Mouse (Mus musculus) 416B (cell line): ENCODE measurements around the gene Acoxl.
"Not testable (repeated sequence)": the region's sequence is repeated elsewhere in the genome, so short reads cannot be mapped to it uniquely, and the experiment has no call there.

ENCODE experiments used
- DNase-seq: peaks from one replicate; pipeline ENCODE4 v3.0.0; 2011; ENCODE audit warnings: low read depth

The Acoxl gene

DNA sequence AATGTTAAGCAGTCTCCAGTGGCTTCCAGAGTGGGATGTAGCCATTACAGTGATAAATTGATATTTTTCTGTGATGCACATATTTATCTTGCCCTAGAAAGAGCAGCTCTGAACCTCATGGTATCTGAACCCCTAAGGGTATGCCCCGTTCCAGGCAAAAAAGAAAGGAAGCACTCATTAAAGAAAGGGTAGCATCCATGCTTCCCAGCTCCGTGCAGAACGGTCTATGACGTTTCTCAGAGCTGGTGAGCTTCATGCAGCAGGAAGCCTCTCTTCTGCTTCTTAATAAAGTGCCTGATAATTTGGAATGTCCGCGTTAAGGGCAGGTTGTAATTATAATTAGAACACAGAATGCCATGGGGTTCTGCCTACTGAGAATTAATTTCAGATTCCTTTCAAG is 240.6 kb downstream of the Acoxl start:
- no peak for DNase-seq

DNA sequence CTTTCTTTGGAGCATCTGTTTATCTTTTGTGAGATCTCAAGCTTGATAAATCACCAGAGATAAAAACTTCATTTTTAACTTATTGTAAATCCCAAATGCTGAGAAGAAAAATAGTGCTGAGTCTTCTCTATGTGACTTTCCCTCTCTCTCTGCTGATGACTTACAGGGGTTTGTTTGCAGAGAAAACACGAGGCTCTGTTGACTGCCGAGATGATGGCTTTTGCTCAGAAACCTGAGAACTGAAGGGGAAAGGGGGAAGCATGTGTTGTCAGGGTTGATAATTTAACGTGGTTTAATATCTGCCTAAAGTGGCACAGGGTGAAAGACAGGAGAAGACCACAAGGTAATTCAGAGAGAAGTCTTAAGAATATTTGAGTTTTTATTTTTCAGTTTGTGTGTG is 245.2 kb downstream of the Acoxl start:
- peak; percentile 26 for DNase-seq

DNA sequence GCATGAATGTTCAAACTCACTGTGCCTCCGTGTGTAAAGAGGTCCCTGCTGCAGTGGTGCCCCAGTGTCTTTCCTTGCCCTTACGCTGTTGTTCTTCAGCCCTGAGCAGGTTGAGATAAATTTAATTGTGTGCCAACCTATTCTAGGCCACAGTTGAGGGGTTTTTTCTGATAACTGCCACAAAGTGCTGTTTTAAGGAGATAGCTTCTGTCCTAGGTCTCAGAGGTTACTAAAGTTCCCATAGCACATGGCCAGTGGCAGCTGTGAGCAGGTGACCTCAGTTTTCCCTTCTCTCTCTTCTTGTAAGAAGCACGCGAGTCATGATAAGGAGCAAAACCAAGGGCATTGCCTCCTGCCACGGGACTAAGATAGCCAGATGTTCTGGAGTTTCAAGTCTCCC is 245.9 kb downstream of the Acoxl start:
- DNase-seq = peak; percentile 53

- DNase-seq = peak; percentile 38
Measured at GRCm38 (mm10) chr2:128085481-128085880, 246.8 kb downstream of the Acoxl start.

- no peak for DNase-seq
Measured at GRCm38 (mm10) chr2:128086301-128086886, 247.7 kb downstream of the Acoxl start.

DNA sequence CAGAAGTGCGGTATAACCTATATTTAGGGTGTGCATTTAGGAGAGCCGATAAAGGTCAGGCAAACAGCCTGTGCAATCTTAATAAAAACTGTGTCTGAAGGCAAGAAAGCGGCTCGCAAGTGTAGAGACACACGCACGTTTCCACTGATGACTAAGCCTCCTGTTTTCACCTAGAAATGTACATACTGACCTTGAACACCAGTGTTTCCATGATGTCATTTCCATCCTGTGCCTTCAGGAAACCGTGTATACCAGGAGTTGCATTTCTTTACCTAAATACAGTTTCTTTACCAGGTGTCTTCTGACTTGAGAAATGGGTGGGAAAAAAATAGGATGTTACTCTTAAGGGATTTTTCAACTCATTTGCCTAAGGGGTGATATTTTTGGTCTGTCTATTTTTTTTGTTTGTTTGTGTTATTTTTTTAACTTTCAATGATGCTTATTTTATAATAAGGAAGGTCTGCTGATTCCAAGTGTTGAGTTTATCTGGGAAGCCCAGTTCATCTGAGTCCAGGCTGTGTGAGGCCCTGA is 248.4 kb downstream of the Acoxl start:
- DNase-seq = peak; percentile 74

- DNase-seq = no peak
Measured at GRCm38 (mm10) chr2:128087798-128088545, 249.3 kb downstream of the Acoxl start.

DNA sequence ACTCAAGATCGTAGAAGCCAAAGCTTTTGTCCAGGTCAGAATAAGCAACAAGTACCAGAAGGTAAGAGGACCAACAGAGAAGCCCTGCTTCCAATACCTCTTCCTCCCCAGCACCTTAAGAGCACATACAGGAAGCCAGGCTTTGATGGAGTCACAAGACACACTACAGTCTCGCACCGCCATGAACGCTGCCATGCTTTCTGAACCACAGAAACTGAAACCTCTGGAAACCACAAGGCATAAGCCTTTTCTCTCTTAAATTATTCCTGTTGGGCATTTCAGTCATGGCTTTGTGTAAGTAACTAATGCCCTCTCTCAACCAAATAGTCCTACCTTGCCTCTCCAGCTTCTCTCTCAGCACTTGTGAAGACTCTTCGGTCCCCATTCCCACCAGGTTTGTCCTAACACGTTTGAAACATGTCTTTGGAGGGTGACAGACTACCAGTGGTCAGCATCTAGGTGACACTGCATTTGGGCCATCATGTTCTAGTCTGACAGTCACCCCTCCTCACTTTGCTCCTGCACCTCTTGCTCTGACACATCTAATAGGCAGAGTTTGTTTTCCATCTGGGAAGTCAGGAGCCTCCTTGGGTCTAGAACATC is 251.7 kb downstream of the Acoxl start:
- no peak for DNase-seq

DNA sequence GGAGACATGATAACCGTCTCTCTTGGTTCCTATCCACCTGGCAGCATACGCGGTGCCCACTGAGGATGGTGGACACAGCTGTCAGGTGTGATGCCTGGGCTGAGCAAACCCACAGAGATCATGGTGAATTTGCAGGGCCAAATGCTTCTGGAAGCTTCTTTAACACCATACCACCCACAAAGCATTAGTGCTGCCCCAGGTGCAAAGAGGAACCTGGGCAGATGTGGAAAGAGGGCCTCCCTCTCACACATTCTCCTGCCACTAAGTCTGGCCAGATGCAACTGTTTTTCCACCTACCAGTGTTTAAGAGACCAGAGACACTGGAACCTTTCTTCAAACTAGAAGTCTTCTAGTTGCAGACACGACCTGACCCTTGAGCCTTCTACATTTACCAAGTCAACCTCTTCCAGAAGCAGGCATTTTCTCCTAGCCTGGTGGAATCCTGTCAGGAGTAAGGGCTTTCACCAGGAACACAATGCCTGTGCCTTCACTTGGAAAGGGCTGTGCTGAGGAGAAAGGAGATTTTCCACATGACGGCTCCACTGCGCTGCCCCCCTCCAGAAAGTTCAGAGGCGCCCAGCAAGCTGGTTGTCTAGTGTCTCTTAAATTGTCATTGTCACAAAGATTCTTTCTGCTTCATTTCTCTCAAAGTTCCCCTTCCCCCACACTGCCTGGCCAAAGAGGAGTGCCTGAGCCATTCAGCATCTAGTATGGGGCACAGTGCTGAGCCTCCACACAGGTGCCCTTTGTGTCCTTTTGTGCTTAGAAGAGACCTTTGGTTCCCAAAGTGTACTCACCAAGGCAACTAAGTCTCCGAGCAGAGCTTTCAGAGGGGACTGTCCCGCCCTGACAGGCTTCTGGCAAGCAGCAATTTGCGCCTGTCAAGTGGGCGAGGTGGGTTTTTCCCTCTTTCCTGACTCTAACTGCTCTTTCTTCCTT is 253.0 kb downstream of the Acoxl start:
- DNase-seq = no peak

GRCm38 (mm10) chr2:128092451-128092850 is 253.8 kb downstream of the Acoxl start:
- no peak for DNase-seq

DNA sequence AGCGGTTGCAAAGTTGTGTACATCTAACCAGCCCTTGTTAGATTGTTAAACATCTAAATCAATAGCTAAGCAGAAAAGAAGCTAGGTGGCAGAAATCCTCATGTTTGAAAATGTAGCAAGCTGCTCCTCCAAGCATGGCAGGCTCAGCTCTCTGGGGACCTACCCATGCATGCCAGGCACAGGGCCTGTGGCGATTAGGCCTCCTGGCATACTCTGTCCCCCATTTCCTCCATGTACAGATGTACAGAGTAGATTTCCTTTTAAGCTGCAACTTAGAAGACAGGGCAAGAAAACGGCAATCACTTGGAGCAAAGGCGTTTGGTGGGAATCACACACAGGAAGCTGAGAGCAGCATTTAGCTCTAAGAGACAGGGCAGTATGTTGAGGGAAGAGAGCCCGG is 255.5 kb downstream of the Acoxl start:
- DNase-seq = peak; percentile 16

DNA sequence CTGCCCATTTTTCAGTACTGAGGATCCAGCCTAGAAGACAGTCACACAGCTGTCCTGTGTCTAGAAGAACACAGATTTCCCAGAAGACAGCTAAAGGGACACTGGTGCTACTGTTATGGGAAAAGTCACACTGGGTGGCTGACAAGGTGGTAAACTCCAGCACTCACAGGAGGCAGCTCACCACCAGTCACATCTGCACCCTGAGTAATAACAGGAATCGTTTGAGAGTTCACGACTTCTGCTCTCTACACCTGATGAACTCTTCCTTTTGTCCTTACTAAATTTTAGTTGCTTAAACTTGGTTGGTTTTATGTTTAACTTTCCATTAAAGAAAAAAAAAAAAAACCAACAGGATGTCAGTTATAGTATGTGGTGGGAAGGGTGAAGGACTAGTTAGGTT is 255.9 kb downstream of the Acoxl start:
- DNase-seq = no peak

GRCm38 (mm10) chr2:128095270-128095669 is 256.6 kb downstream of the Acoxl start:
- no peak for DNase-seq

- DNase-seq = no peak
Measured at GRCm38 (mm10) chr2:128096070-128096469, 257.4 kb downstream of the Acoxl start.

DNA sequence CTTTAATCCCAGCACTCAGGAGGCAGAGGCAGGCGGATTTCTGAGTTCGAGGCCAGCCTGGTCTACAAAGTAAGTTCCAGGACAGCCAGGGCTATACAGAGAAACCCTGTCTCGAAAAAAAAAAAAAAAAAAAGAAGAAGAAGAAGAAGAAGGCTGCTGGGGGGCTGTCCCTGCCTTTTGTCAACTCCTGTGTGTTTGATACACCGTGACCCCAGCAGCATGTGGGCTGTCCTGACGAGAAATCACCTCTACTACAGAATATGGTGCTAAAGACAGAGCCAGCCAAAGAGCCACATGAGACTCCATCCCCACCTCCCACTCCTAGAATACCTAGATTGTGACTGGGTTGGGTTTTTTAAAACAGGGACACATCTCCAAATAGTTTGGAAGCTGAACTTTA is 259.4 kb downstream of the Acoxl start:
- not testable (repeated sequence) for DNase-seq

DNA sequence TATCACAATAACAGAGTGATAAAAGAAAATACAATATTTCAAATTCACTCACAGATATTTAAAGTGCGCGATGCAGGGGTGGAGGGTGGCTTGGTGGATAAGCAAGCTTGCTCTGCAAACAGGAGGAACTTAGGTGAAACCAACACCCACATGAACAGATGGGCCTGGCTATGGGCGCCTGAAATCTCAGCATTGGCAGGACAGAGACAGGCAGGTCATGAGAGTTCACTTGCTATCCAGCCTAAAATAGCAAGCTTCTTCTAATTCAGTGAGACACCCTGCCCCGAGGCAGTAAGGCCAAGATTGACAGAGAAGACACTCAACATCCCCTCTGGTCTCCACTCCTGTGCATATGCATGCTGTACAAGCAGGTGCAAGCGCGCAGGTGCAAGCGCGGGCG is 263.4 kb downstream of the Acoxl start:
- no peak for DNase-seq

DNA sequence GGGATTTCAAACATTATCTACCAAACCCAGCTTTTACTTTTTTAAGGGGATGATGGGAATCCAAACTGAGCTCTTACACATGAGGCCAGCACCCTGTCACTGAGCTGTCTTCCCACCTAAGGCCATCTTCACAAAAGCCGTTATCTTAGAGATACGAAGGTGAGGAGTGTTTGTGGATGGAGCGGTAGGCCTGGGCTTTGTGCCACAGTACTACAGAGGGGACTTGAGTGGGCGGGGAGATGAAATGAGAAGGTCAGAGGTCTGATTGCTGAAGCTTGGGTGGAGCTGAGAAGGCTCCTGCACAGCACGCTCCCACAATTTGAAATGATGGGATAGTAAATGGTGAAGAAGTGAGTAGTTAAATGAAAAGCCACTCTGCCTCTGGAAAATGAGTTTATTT is 266.1 kb downstream of the Acoxl start:
- no peak for DNase-seq

- DNase-seq = no peak
Measured at GRCm38 (mm10) chr2:128105651-128106050, 267.0 kb downstream of the Acoxl start.

- no peak for DNase-seq
Measured at GRCm38 (mm10) chr2:128111537-128111936, 272.9 kb downstream of the Acoxl start.

DNA sequence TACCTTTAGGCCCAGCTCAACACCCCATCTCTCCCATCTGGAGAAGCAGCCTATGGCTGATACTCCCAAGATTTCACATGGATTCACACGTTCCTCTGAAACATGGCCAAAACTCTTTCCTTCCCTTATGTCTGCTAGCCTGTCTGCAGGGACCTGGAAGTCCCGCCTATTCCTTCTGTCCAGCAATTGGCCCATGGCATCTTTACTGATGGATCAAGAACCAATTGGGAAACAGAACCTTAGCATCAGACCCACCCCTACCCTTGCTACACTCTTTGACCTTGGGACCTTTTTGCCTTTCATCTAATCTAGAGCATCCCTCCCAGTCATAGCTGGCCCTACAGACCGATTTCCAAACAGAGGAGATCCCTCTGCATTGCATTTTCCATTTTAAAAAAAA is 275.9 kb downstream of the Acoxl start:
- no peak for DNase-seq

DNA sequence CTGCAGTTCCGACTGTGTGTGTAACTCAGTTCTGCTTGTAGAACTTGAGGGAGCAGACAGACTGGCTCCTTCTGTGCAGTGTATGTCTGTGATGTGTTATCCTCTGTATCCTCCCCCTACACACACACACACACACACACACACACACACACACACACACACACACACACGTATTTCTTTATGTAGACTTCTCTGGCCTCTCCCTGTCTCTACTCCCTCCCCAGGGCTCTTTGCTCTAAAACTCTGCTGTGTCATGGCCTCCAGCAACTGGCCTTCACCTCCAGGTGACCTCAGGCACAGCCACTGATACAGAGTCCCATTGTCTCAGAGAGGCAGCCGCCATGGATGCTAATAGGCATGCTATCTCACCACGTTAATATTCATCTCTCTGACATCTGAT is 276.9 kb downstream of the Acoxl start:
- DNase-seq = peak; percentile 34

GRCm38 (mm10) chr2:128117605-128118004 is 278.9 kb downstream of the Acoxl start:
- DNase-seq = no peak
